In genomic region chr7:45166950-45167401, GRCm38 (mm10) we compare ENCODE assay signal across 18 mouse cellular contexts. TPM values are rescaled to one million over a fixed set of nuclear protein-coding genes. Genes with fewer than 3 reads are reported as not detected.
A peak's percentile ranks its signal among the peaks of the same experiment; 100 is the strongest.
DNase-seq lines count a peak whose midpoint lies in the region; ATAC-seq lines count a peak whose summit lies in the region.
"Had no signal": no experiment of that assay in that cellular context is flagged by ENCODE, and none has a peak within 500 bp of the region (broad histone marks: within the 10 kb centered on the region; RNA-seq: fewer than 3 reads in every experiment).

No protein-coding gene starts in this region.

- 25% methylated on average over 10 of the region's 10 CpGs for WGBS in forebrain, embryonic 11.5 days

- peaks cover 72% of the 10 kb centered on the region for H3K27me3 ChIP-seq in forebrain, embryonic 11.5 days (ENCODE audit: control insufficient read depth, insufficient read depth, low read length)

- peaks cover 7% of the 10 kb centered on the region for H3K9me3 ChIP-seq in forebrain, embryonic 11.5 days (ENCODE audit: control insufficient read depth, low read length)
- H3K9me3 ChIP-seq: neural tube, embryonic 13.5 days had no signal

- intact Hi-C loops in left cerebral cortex, postnatal 14 days (cut with DNase I), result loop anchor here (5.0 kb wide), 1 partner anchor 65 kb away; no protein-coding TSS in a partner anchor
- intact Hi-C loops in left cerebral cortex, postnatal 36 days (cut with DNase I), result loop anchor here (2.0 kb wide), 1 partner anchor 66 kb away; no protein-coding TSS in a partner anchor

- ATAC-seq in forebrain, embryonic 11.5 days (replicated peaks; ENCODE audit: low FRiP score), result no peak

- no peaks in the 10 kb centered on the region for H3K36me3 ChIP-seq in forebrain, embryonic 11.5 days (ENCODE audit: control insufficient read depth, insufficient read depth, low read length)
- H3K36me3 ChIP-seq: embryonic facial prominence, embryonic 15.5 days; neural tube, embryonic 13.5 days had no signal

- peak; percentile 64 to 65 for DNase-seq in left cerebral cortex, postnatal 14 days (ENCODE audit: low spot score in 2 of 2)
- no peak for DNase-seq in left cerebral cortex, adult 11 months (ENCODE audit: low spot score)
- DNase-seq in cerebellum, adult 8-10 months, result peak; percentile 66
- DNase-seq in forebrain, embryonic 11.5 days (ENCODE audit: low spot score), result no peak
- peak; percentile 61 to 78 for DNase-seq in left cerebral cortex, postnatal 36 days (ENCODE audit: low spot score in 2 of 2)
- no peak for DNase-seq in adrenal gland, adult 8-10 months
- no peak for DNase-seq in frontal cortex, postnatal 10 days (ENCODE audit: low spot score in 2 of 2)
- DNase-seq: heart, adult 18-20 months; heart, postnatal 10 days; kidney, postnatal 10 days; liver; lung, embryonic 14.5 days had no signal

- no peak overlapping the region for H3K9ac ChIP-seq in forebrain, embryonic 11.5 days (ENCODE audit: low read length)
- H3K9ac ChIP-seq: embryonic facial prominence, embryonic 15.5 days; lung, embryonic 14.5 days; neural tube, embryonic 13.5 days had no signal

- H3K4me1 ChIP-seq in forebrain, embryonic 11.5 days (replicated peaks; ENCODE audit: control insufficient read depth, insufficient read depth, low read length), result peaks cover 4% of the 10 kb centered on the region; the same call in 1 of the 2 replicates

- no peak overlapping the region for H3K4me2 ChIP-seq in forebrain, embryonic 11.5 days (ENCODE audit: low read depth, low read length, severe bottlenecking)
- H3K4me2 ChIP-seq: embryonic facial prominence, embryonic 15.5 days; lung, embryonic 14.5 days had no signal

- H3K4me3 ChIP-seq in forebrain, embryonic 11.5 days (ENCODE audit: low read depth, low read length), result no peak overlapping the region
- H3K4me3 ChIP-seq: embryonic facial prominence, embryonic 15.5 days; megakaryocyte, embryonic 14.5 days; neural tube, embryonic 13.5 days had no signal

- H3K27ac ChIP-seq in forebrain, embryonic 11.5 days (ENCODE audit: low read depth, low read length), result 0 out of 2 replicates have a peak overlapping the region, but pooled peaks have one; percentile 12
- H3K27ac ChIP-seq: embryonic facial prominence, embryonic 15.5 days; neural tube, embryonic 13.5 days had no signal

RNA-seq across cellular contexts. Expression of gene Slc17a7, which starts 3.2 kb away (rescaled TPM):
- 1,000 to 10,000 TPM; 1,570 to 1,628 TPM for total RNA-seq in left cerebral cortex, postnatal 14 days (2021)
- polyA plus RNA-seq in forebrain, embryonic 11.5 days (2014; fragmentation: Nextera tagmentation; extraction: Ambion mirVana), result 3.6 and 4.6 TPM in 2 replicates
- 1,000 to 10,000 TPM; 1,276 to 1,585 TPM for total RNA-seq in left cerebral cortex, postnatal 36 days (2021)
- 1 to 10 TPM in 1 of 4 experiments, under 1 TPM in 3; 0.46 to 1.1 (median 0.65) TPM for total RNA-seq in adrenal gland, adult 8-10 months (2022)

RNA-seq across cellular contexts. Expression of gene Gfy, which starts 12.4 kb away (rescaled TPM):
- total RNA-seq in left cerebral cortex, postnatal 14 days (2021), result under 1 TPM in 1 of 2 experiments, not detected in 1; 0.18 TPM
- 0.13 and 0.33 TPM in 2 replicates for polyA plus RNA-seq in forebrain, embryonic 11.5 days (2014; fragmentation: Nextera tagmentation; extraction: Ambion mirVana)
- total RNA-seq in left cerebral cortex, postnatal 36 days (2021), result under 1 TPM; 0.17 to 0.50 TPM
- total RNA-seq in adrenal gland, adult 8-10 months (2022), result not detected
- total RNA-seq: adrenal gland, postnatal 4 days; heart, adult 18-20 months; heart, postnatal 10 days had no signal
- polyA plus RNA-seq: intestine, embryonic 14.5 days; lung, embryonic 14.5 days; neural tube, embryonic 13.5 days had no signal

RNA-seq across cellular contexts. Expression of gene Aldh16a1, which starts 12.6 kb away (rescaled TPM):
- total RNA-seq in left cerebral cortex, postnatal 14 days (2021), result 10 to 100 TPM; 10.7 to 13.5 TPM
- polyA plus RNA-seq in forebrain, embryonic 11.5 days (2014; fragmentation: Nextera tagmentation; extraction: Ambion mirVana), result 44.0 and 44.1 TPM in 2 replicates
- 10 to 100 TPM; 12.2 to 21.5 TPM for total RNA-seq in left cerebral cortex, postnatal 36 days (2021)
- 10 to 100 TPM; 76.3 to 79.7 (median 77.2) TPM for total RNA-seq in adrenal gland, adult 8-10 months (2022)

RNA-seq across cellular contexts. Expression of gene Pih1d1, which starts 12.9 kb away (rescaled TPM):
- 10 to 100 TPM; 46.9 to 48.4 TPM for total RNA-seq in left cerebral cortex, postnatal 14 days (2021)
- polyA plus RNA-seq in forebrain, embryonic 11.5 days (2014; fragmentation: Nextera tagmentation; extraction: Ambion mirVana), result 95.9 and 110 TPM in 2 replicates
- 10 to 100 TPM; 44.8 to 53.6 TPM for total RNA-seq in left cerebral cortex, postnatal 36 days (2021)
- 10 to 100 TPM; 58.4 to 73.0 (median 68.9) TPM for total RNA-seq in adrenal gland, adult 8-10 months (2022)

RNA-seq across cellular contexts. Expression of gene Pth2, which starts 13.8 kb away (rescaled TPM):
- not detected for total RNA-seq in left cerebral cortex, postnatal 14 days (2021)
- polyA plus RNA-seq in forebrain, embryonic 11.5 days (2014; fragmentation: Nextera tagmentation; extraction: Ambion mirVana), result not detected in 2 replicates
- total RNA-seq in left cerebral cortex, postnatal 36 days (2021), result not detected
- total RNA-seq in adrenal gland, adult 8-10 months (2022), result not detected
- total RNA-seq: adrenal gland, postnatal 4 days; heart, adult 18-20 months; heart, postnatal 10 days; layer of hippocampus, postnatal 36 days had no signal
- polyA plus RNA-seq: embryonic facial prominence, embryonic 15.5 days; intestine, embryonic 14.5 days; lung, embryonic 14.5 days; neural tube, embryonic 13.5 days had no signal

Comparison
In these comparisons a context has a peak if more than half of its experiments do, and no peak if none do; other contexts are left out.
1. DNase-seq: peak in left cerebral cortex, postnatal 14 days (2 of 2), cerebellum, adult 8-10 months (single experiment) and left cerebral cortex, postnatal 36 days (2 of 2); none in left cerebral cortex, adult 11 months (single experiment), forebrain, embryonic 11.5 days (single experiment), adrenal gland, adult 8-10 months (single experiment) and frontal cortex, postnatal 10 days (0 of 2).
2. RNA of gene Slc17a7, which starts 3.2 kb away (total RNA-seq): 1,570 to 1,628 TPM in left cerebral cortex, postnatal 14 days and 1,276 to 1,585 TPM in left cerebral cortex, postnatal 36 days; 0.46 to 1.1 TPM in adrenal gland, adult 8-10 months; every median in the first group is over 100 times any median in the second.